Mouse (Mus musculus): ENCODE results near the gene Drosha. TPM values are rescaled to one million over a fixed set of nuclear protein-coding genes. Genes with fewer than 3 reads are reported as not detected.

Gene Drosha
- polyA plus RNA-seq, 1 experiment: 14.6 TPM

DNA sequence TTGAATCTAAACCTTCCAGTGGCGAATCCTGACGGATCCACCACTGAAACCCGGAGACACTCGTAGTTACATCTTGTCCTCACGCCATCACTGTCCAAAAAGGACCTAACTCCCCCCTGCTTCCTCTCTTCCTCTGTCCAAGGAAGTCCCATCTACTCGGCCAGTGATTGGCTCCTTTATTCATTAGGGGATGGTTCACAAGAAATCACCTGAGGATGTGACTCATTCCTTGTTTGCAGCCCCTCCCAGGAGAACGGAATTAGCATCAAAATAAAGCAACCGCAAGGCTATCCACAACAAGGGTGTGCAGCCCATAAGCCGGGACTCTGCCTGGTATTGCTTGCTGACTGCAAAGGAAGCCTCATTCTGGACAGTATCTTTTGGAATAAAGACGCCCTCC is 137.6 kb downstream of the Drosha start:
- no peak overlapping the region for H3K4me3 ChIP-seq (ENCODE audit: insufficient read depth, low read length)
- no peak overlapping the region for H3K27ac ChIP-seq (ENCODE audit: insufficient read depth, low read depth, low read length)
- TF ChIP-seq POLR2A (IDR thresholded peaks at IDR 0.05; ENCODE audit: borderline replicate concordance, low read depth, low read length) (no peak), CTCF (IDR thresholded peaks at IDR 0.05; ENCODE audit: low read depth, low read length) (no peak)
- H3K4me1 ChIP-seq (ENCODE audit: control insufficient read depth, insufficient read depth, low read length): no peaks in the 10 kb centered on the region

DNA sequence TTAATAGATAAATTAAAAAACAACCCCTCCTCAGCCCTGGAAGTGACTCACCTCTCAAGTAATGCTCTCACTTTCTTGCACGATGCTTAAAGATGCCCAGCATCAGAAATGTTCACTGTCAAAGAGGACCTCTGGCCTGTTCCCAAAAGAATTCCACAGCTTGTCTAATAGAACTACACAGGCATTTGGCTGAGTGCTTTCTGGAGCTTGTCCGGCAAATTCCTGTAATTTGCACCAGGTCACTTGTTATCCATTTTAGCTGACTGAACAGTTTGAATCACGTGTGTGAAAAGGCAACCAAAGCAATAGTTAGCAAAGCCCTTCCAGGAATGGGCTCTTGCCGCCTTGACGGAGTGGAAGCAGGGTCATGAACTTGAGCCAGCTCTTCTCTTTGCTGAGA is 140.6 kb downstream of the Drosha start:
- TF ChIP-seq CTCF (IDR thresholded peaks at IDR 0.05; ENCODE audit: low read depth, low read length) (no peak), POLR2A (IDR thresholded peaks at IDR 0.05; ENCODE audit: borderline replicate concordance, low read depth, low read length) (no peak)
- H3K4me1 ChIP-seq (ENCODE audit: control insufficient read depth, insufficient read depth, low read length): no peaks in the 10 kb centered on the region
- no peak overlapping the region for H3K27ac ChIP-seq (ENCODE audit: insufficient read depth, low read depth, low read length)
- H3K4me3 ChIP-seq (ENCODE audit: insufficient read depth, low read length): no peak overlapping the region

DNA sequence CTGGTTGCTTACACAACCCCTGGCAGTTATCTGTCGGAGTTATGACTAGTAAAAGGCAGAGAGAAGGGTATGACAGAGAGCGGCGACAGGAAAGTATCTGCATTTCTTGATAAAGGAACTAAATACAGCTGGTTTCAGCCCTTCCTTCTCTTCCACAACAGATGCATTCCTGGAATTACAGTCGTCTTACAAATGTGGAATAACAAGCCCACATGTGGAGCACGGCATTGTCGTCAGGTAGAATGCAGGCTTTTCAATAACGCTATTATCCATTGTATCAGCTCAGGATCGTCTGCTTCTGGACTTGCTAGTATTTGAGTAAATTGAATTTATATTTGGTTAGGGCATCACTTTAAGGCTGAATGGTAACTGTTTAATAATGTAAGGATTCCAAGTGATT is 144.2 kb downstream of the Drosha start:
- no peak overlapping the region for H3K27ac ChIP-seq (ENCODE audit: insufficient read depth, low read depth, low read length)
- H3K4me1 ChIP-seq (ENCODE audit: control insufficient read depth, insufficient read depth, low read length): no peaks in the 10 kb centered on the region
- no peak overlapping the region for H3K4me3 ChIP-seq (ENCODE audit: insufficient read depth, low read length)
- TF ChIP-seq POLR2A (IDR thresholded peaks at IDR 0.05; ENCODE audit: borderline replicate concordance, low read depth, low read length) (no peak), CTCF (IDR thresholded peaks at IDR 0.05; ENCODE audit: low read depth, low read length) (no peak)

DNA sequence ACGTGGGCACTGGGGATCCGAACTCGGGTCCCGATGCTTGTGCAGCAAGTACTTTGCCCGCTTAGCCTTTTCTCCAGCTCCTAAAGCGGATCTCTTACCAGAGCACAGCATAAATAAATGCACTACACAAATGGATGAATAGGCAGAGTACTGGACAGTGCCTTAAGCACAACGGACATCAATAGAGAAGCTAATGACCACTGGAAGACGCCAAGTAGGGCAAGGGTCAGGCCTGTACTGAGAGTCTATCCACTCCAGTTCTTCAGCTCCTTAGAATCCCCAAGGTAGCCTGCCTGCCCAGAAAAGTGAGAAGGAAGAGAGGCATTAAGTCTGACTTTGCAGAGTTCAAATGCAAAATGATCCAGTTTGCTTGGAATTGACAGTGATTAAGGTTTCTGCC is 147.8 kb downstream of the Drosha start:
- Histone ChIP-seq H3K27ac (ENCODE audit: insufficient read depth, low read depth, low read length) (no peak overlapping the region), H3K4me3 (ENCODE audit: insufficient read depth, low read length) (no peak overlapping the region), H3K4me1 (ENCODE audit: control insufficient read depth, insufficient read depth, low read length) (no peaks in the 10 kb centered on the region)
- TF ChIP-seq CTCF (IDR thresholded peaks at IDR 0.05; ENCODE audit: low read depth, low read length) (no peak), POLR2A (IDR thresholded peaks at IDR 0.05; ENCODE audit: borderline replicate concordance, low read depth, low read length) (no peak)

Other genes with a start within 250 kb of the Drosha start
- not detected in 2 replicates for gene Pdzd2, start 84.9 kb upstream of the Drosha start, polyA plus RNA-seq (2012; ENCODE audit: insufficient read depth, insufficient read length, missing spikeins)
- gene 6030458C11Rik, start 166 bp upstream of the Drosha start, polyA plus RNA-seq (2012; ENCODE audit: insufficient read depth, insufficient read length, missing spikeins): 17.6 and 18.6 TPM in 2 replicates

Data from bone marrow macrophage, adult 2 months (primary cell).